Mouse (Mus musculus): ENCODE results near the gene Abcg2. TPM values are rescaled to one million over a fixed set of nuclear protein-coding genes. Genes with fewer than 3 reads are reported as not detected.

The Abcg2 gene
- polyA plus RNA-seq, 1 experiment from 2014 or later, result 44.1 TPM

Other genes starting within 250 kb of the Abcg2 start
- gene Vmn1r30, start 141.1 kb upstream of the Abcg2 start, polyA plus RNA-seq (2014; fragmentation: Nextera tagmentation; extraction: Ambion mirVana), result not detected in 2 replicates
- not detected in 2 replicates for gene Vmn1r31, start 109.2 kb upstream of the Abcg2 start, polyA plus RNA-seq (2014; fragmentation: Nextera tagmentation; extraction: Ambion mirVana)
- 11.1 and 13.5 TPM in 2 replicates for gene Herc3, start 246.9 kb downstream of the Abcg2 start, polyA plus RNA-seq (2014; fragmentation: Nextera tagmentation; extraction: Ambion mirVana)

Measured in forebrain, embryonic 11.5 days (tissue).